Mouse (Mus musculus) hindbrain, embryonic 11.5 days (tissue): ENCODE results near the gene Prokr1. TPM values are rescaled to one million over a fixed set of nuclear protein-coding genes. Genes with fewer than 3 reads are reported as not detected.
A peak's percentile ranks its signal among the peaks of the same experiment; 100 is the strongest.

Experiments
- ATAC-seq: fragments of 200-750 bp; cut with Nextera tagmentation; 2 replicates; pipeline ENCODE4 v1.8.0; 2017; ENCODE audit warnings: mild to moderate bottlenecking, moderate TSS enrichment, moderate library complexity; ENCODE audit not compliant: low FRiP score
- DNase-seq: peaks from one replicate; pipeline ENCODE4 v3.0.0-alpha.2; 2015; ENCODE audit warnings: low spot score
- H3K27ac ChIP-seq: fragments of 300-500 bp; sonication (generic); 2 replicates; pipeline ENCODE4 v1.5.1; 2014; ENCODE audit warnings: mild to moderate bottlenecking, low read depth, low read length
- H3K27me3 ChIP-seq: fragments of 300-500 bp; sonication (generic); 2 replicates; pipeline ENCODE4 v1.6.1; 2014; ENCODE audit warnings: mild to moderate bottlenecking, low read length, moderate library complexity, mixed read lengths; ENCODE audit not compliant: control insufficient read depth, insufficient read depth
- H3K36me3 ChIP-seq: fragments of 300-500 bp; sonication (generic); 2 replicates; pipeline ENCODE4 v1.6.1; 2014; ENCODE audit warnings: mild to moderate bottlenecking, low read length, moderate library complexity, mixed read lengths; ENCODE audit not compliant: control insufficient read depth, insufficient read depth
- H3K4me1 ChIP-seq: fragments of 300-500 bp; sonication (generic); replicated peaks from 2 replicates; pipeline ENCODE4 v1.6.1; 2014; ENCODE audit warnings: low read length, mixed read lengths; ENCODE audit not compliant: control insufficient read depth, insufficient read depth
- H3K4me2 ChIP-seq: fragments of 300-500 bp; sonication (generic); replicated peaks from 2 replicates; pipeline ENCODE4 v1.6.1; 2014; ENCODE audit warnings: mild to moderate bottlenecking, low read depth, low read length
- H3K4me3 ChIP-seq: fragments of 300-500 bp; sonication (generic); 2 replicates; pipeline ENCODE4 v1.5.1; 2014; ENCODE audit warnings: low read depth, low read length
- H3K9ac ChIP-seq: fragments of 300-500 bp; sonication (generic); 2 replicates; pipeline ENCODE4 v1.6.1; 2014; ENCODE audit warnings: low read depth, low read length
- H3K9me3 ChIP-seq: fragments of 300-500 bp; sonication (generic); 2 replicates; pipeline ENCODE4 v1.6.1; 2016; ENCODE audit warnings: low read length; ENCODE audit not compliant: control insufficient read depth
- WGBS: fragments of 180-500 bp; shearing (Covaris S2); extraction: QIAGEN DNeasy Blood & Tissue Kit; methylation state at CpG from one replicate; pipeline ENCODE4 v1.1.7; 2014; 5-methylcytosine and 5-hydroxymethylcytosine counted together
- polyA plus RNA-seq: library from polyadenylated mRNA; unstranded; fragments of >200 nt; fragmentation: Nextera tagmentation; extraction: Ambion mirVana; gene quantifications from 2 replicates; pipeline ENCODE4 v1.2.1, GENCODE M21; 2014

Prokr1 gene
- polyA plus RNA-seq, 1 experiment from 2014 or later: 3.6 TPM

DNA sequence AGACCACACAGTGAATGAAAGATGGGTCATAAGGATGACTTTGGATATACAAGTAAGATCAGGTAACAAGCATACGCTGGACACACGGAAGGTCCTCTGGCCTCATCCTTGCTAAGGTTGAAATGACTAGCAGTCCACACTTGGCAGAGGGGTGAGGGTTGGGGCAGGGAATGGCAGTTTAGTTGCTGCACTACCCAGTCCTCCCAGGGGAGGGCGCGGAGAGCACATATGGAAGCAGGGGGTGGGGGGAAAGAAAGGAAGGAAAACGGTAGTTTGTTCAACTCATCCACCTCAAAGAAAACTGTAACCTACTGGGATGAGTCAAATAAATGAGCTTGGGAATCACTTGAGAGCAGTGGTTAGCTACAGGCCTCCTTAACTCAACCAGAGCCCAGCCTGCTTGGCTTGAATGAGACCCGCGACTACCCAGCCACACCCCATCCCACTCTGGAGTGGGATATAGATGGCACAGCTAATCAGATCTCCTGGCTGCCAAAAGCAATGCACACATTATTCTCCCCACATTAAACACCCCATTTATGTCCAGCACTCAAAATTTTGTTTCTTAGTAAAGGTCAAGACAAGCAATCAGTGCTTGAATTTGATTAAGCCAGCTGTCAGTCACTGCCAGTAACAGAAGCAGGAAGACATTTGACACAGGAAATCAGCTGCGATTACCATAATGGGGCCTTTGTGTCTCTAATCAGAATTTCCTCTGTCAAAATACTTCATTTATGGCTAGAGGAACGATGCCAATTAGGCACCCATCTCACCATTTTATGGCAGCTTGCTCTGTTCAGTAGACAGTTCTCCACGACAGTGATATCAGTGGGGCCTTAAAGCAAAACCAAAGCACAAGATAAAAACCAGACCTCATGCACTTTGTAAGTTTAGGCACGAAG lies 24.5 kb upstream of the Prokr1 start:
- H3K4me1 ChIP-seq: no peaks in the 10 kb centered on the region
- WGBS: 69% methylated on average over 11 of the region's 11 CpGs
- no peaks in the 10 kb centered on the region for H3K36me3 ChIP-seq
- H3K9me3 ChIP-seq: no peaks in the 10 kb centered on the region
- H3K9ac ChIP-seq: no peak overlapping the region
- H3K4me3 ChIP-seq: no peak overlapping the region
- H3K27ac ChIP-seq: no peak overlapping the region
- no peak overlapping the region for H3K4me2 ChIP-seq
- ATAC-seq: no peak
- no peaks in the 10 kb centered on the region for H3K27me3 ChIP-seq
- peak; percentile 72 for DNase-seq

DNA sequence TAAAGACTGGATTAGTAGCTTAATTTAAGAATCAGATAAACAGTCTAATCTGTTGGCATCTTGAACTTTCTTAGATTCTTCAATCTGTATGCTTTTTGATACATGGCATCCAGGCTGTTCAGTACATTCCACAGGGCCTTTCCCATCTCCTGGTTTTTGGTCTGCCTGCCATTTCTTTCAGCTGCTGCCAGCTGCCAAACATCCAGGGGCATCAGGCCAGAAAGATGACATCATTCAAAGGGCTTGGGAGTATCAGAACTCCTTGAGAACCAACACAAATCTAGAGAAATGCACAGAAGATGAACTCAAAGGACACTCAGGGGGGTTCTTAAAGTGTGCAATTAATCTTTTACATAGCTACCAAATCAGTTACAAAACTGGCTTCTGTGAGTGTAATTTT lies 9.3 kb upstream of the Prokr1 start:
- Histone ChIP-seq H3K36me3 (no peaks in the 10 kb centered on the region), H3K27ac (no peak overlapping the region), H3K9me3 (no peaks in the 10 kb centered on the region), H3K4me1 (0 out of 2 replicates have a peak, but pooled peaks cover 2% of the 10 kb centered on the region), H3K9ac (no peak overlapping the region), H3K4me2 (no peak overlapping the region), H3K27me3 (no peaks in the 10 kb centered on the region; the same call in 1 of the 2 replicates), H3K4me3 (no peak overlapping the region)
- ATAC-seq: no peak
- no peak for DNase-seq

DNA sequence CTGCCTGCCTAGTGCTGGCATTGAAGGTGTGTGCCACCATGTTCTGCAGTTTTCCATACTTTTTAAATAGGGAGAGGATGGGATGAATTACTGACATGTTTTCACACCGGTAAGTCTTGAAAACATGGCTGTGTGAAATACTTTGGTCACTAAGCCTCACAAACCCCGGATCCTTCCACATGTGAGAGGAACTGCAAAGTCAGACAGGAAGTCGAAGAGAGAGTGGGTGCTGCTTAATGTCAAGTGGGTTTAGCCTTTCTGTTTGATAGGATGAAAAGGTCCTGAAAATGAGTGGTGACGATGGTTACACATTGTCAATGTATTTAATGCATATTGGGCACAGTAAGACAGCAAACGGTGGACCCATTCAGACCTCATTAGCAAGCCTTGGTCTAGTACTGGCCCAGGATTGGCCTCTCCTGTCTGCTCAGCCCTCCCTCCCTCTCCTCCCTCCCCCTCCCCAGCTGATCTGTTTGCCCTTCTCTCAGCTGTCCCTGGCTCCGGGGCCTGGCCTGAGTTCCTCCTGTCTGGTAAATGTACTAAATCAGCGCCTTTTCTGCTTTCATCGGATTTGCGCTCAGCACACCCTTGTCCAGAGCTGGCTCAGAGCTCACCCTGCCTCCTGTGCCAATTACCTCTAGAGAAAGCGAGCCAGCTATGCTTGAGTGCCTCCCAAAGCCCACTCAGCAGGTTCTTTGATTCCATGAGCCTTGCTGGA lies 6.7 kb upstream of the Prokr1 start:
- Histone ChIP-seq H3K9me3 (no peaks in the 10 kb centered on the region), H3K9ac (no peak overlapping the region), H3K36me3 (no peaks in the 10 kb centered on the region), H3K27ac (peak overlapping the region; percentile 36; the same call in 1 of the 2 replicates), H3K27me3 (no peaks in the 10 kb centered on the region; the same call in 1 of the 2 replicates), H3K4me3 (no peak overlapping the region), H3K4me1 (0 out of 2 replicates have a peak, but pooled peaks cover 2% of the 10 kb centered on the region), H3K4me2 (no peak overlapping the region)
- peak; percentile 57 for DNase-seq
- 45% methylated on average over 10 of the region's 10 CpGs for WGBS
- ATAC-seq: peak; percentile 85

DNA sequence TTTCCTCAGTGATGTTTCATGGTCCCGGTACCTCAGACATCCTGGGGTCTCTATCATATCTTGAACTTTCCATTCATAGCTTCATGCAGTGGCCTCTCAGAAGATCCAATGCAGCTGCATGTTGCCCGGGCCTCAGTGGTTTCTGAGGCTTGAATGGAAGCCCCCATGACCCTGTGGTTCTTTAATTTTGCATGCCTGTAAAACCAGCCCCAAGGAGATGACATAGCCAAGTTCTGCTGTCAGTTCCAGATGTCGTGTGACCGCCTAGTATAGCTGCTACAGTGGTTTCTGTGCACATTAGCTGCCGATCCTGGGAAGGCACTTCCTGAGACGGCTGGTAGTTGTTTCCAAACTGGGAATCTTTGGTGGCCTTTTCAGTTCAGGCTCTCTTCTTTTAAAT lies 3.6 kb upstream of the Prokr1 start:
- H3K4me1 ChIP-seq: peaks cover 2% of the 10 kb centered on the region; the same call in 1 of the 2 replicates
- H3K27ac ChIP-seq: no peak overlapping the region
- H3K9ac ChIP-seq: no peak overlapping the region
- no peak for ATAC-seq
- no peak overlapping the region for H3K4me2 ChIP-seq
- H3K36me3 ChIP-seq: no peaks in the 10 kb centered on the region
- 72% methylated on average over 6 of the region's 6 CpGs for WGBS
- peaks cover 2% of the 10 kb centered on the region; the same call in 1 of the 2 replicates for H3K27me3 ChIP-seq
- no peak overlapping the region for H3K4me3 ChIP-seq
- DNase-seq: no peak
- H3K9me3 ChIP-seq: no peaks in the 10 kb centered on the region

DNA sequence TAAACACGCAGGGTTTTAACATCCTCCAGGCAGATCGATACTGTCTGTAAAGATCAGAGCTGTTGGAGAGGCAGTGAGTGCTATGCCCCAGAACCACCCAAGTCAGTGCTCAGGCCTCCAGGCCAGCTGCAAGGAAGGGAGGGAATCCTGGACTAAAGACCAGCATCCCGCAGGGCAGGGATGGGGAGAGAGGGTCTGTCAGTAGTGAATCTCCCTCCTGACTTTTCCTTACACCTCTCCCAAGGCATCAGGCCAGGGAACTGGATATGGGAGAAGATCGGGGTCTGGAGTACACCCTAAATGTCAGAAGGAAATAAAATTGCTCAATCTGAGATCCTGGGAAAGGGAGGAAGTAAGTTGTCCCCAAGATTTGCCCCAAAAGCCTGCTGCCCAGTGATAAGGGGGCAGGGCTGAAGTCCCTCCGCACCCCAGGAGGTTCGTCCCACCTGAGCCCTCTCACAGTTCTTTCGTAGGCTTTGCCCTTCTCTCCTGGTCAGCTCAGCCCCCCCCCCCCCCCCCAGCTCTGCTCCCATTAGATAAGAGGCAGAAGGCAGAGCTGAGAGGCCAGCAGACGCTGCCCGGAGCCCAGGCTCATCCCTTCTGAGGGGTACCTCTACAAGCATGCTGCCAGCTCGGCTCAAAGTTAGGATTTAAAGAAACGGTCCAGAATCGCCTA lies 687 bp downstream of the Prokr1 start:
- Histone ChIP-seq H3K9me3 (no peaks in the 10 kb centered on the region), H3K9ac (peak overlapping the region; percentile 59; the same call in 1 of the 2 replicates), H3K36me3 (no peaks in the 10 kb centered on the region), H3K4me3 (peak overlapping the region; percentile 53), H3K27ac (no peak overlapping the region), H3K4me2 (peak overlapping the region; percentile 89), H3K4me1 (no peaks in the 10 kb centered on the region; the same call in 1 of the 2 replicates), H3K27me3 (0 out of 2 replicates have a peak, but pooled peaks cover 2% of the 10 kb centered on the region)
- DNase-seq (peak; percentile 6), ATAC-seq (peak; percentile 28; the same call in 1 of the 2 replicates)
- WGBS: 14% methylated on average over 12 of the region's 12 CpGs

DNA sequence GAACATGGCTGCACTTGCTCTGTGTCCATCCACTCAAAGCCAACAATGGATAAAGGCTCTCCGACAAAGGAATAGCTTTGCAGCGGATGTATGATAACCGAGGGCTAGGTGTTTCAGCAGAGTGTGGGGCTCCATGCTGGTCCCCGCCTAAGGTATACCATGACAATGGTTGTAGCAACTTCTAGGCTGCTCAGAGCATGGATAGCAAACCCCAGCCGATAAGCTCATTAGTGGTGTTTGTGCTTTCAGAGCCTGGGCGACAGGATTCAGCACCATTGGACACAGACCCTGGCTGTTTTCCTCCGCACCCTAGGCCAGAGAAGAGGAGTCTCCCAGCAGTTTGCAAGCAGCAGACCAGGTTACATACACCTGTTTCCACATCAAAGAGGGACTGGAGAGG lies 6.6 kb downstream of the Prokr1 start:
- Histone ChIP-seq H3K4me3 (no peak overlapping the region), H3K27ac (no peak overlapping the region), H3K4me2 (no peak overlapping the region), H3K4me1 (no peaks in the 10 kb centered on the region), H3K9ac (no peak overlapping the region), H3K9me3 (no peaks in the 10 kb centered on the region), H3K36me3 (no peaks in the 10 kb centered on the region), H3K27me3 (no peaks in the 10 kb centered on the region)
- ATAC-seq (no peak), DNase-seq (no peak)
- WGBS: 86% methylated on average over 7 of the region's 7 CpGs

DNA sequence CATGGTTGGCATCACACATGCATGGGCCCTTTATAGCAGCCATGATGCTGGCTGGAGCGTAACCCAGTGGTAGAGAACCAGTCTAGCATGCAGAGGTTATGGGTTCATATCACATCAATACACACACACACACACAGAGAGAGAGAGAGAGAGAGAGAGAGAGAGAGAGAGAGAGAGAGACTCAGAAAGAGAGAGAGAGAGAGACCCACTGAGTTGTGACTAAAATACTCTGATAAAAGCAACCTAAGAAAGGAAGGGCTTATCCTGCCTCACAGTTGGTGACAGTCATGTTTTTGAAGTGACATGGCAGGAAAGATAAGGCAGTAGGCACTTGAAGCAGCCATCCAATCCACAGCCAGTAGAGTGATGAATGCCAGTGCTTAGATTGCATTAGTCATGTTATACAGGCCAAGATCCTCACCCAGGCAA lies 7.3 kb downstream of the Prokr1 start:
- no peaks in the 10 kb centered on the region for H3K4me1 ChIP-seq
- DNase-seq: no peak
- no peak overlapping the region for H3K4me2 ChIP-seq
- H3K4me3 ChIP-seq: no peak overlapping the region
- no peak for ATAC-seq
- no peak overlapping the region for H3K27ac ChIP-seq
- no peaks in the 10 kb centered on the region for H3K27me3 ChIP-seq
- no peaks in the 10 kb centered on the region for H3K9me3 ChIP-seq
- 97% methylated on average over 1 of the region's 1 CpGs for WGBS
- no peak overlapping the region for H3K9ac ChIP-seq
- H3K36me3 ChIP-seq: no peaks in the 10 kb centered on the region

DNA sequence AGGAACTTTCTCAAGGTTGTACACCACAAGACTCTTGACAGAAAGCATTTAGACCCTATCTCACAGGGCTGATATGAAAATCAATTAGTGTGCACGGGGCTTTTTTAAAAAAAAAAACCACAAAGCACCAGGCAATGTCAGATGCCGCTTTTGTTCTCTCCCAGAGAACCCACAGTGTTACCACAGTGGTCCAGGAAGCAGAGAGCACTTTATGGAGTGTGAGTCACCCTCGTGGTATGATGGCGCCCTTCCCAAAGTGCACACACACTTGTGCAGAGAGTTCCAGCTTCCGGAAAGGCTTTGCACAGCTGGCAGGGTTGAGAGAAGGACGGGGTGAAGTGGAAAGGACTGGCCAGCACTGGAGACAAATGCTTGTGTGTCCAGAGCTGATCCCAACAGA lies 8.1 kb downstream of the Prokr1 start:
- WGBS: 79% methylated on average over 6 of the region's 6 CpGs
- H3K4me3 ChIP-seq: no peak overlapping the region

More for the DNA sequence above, 8.1 kb downstream of the Prokr1 start:
- DNase-seq (no peak), ATAC-seq (no peak)
- Histone ChIP-seq H3K27me3 (no peaks in the 10 kb centered on the region), H3K4me1 (no peaks in the 10 kb centered on the region), H3K27ac (no peak overlapping the region), H3K9me3 (no peaks in the 10 kb centered on the region), H3K4me2 (no peak overlapping the region), H3K9ac (no peak overlapping the region), H3K36me3 (no peaks in the 10 kb centered on the region)
